In genomic region chr8:105596362-105597034, GRCm38 (mm10) we compare ENCODE assay signal across 8 mouse cellular contexts. TPM values are rescaled to one million over a fixed set of nuclear protein-coding genes. Genes with fewer than 3 reads are reported as not detected.
A peak's percentile ranks its signal among the peaks of the same experiment; 100 is the strongest.
DNase-seq lines count a peak whose midpoint lies in the region; ATAC-seq and TF ChIP-seq lines count a peak whose summit lies in the region.

No protein-coding gene starts in this region.

- H3K27ac ChIP-seq in forebrain, embryonic 15.5 days (replicated peaks) = no peak overlapping the region
- no peak overlapping the region for H3K27ac ChIP-seq in hindbrain, embryonic 11.5 days (ENCODE audit: low read depth, low read length)
- H3K27ac ChIP-seq in limb, embryonic 14.5 days (replicated peaks; ENCODE audit: low read depth, low read length) = no peak overlapping the region
- H3K27ac ChIP-seq in midbrain, embryonic 16.5 days (ENCODE audit: low read length) = no peak overlapping the region

- no peak overlapping the region for H3K4me3 ChIP-seq in forebrain, embryonic 15.5 days
- H3K4me3 ChIP-seq in hindbrain, embryonic 11.5 days (ENCODE audit: low read depth, low read length) = no peak overlapping the region
- no peak overlapping the region for H3K4me3 ChIP-seq in limb, embryonic 14.5 days (replicated peaks; ENCODE audit: low read length)
- H3K4me3 ChIP-seq in midbrain, embryonic 16.5 days (ENCODE audit: low read depth, low read length) = no peak overlapping the region

- H3K4me2 ChIP-seq in forebrain, embryonic 15.5 days (replicated peaks) = no peak overlapping the region; the same call in 1 of the 2 replicates
- no peak overlapping the region; the same call in 1 of the 2 replicates for H3K4me2 ChIP-seq in hindbrain, embryonic 11.5 days (replicated peaks; ENCODE audit: low read depth, low read length)
- 0 out of 2 replicates have a peak overlapping the region, but pooled peaks have one; percentile 4 for H3K4me2 ChIP-seq in limb, embryonic 14.5 days (replicated peaks; ENCODE audit: low read depth, low read length, severe bottlenecking)
- H3K4me2 ChIP-seq in midbrain, embryonic 16.5 days (ENCODE audit: low read length) = no peak overlapping the region

- no peaks in the 10 kb centered on the region for H3K27me3 ChIP-seq in forebrain, embryonic 15.5 days
- H3K27me3 ChIP-seq in hindbrain, embryonic 11.5 days (ENCODE audit: control insufficient read depth, insufficient read depth, low read length) = no peaks in the 10 kb centered on the region
- H3K27me3 ChIP-seq in limb, embryonic 14.5 days (ENCODE audit: control insufficient read depth, insufficient read depth, low read length) = no peaks in the 10 kb centered on the region
- no peaks in the 10 kb centered on the region for H3K27me3 ChIP-seq in midbrain, embryonic 16.5 days (ENCODE audit: control insufficient read depth, insufficient read depth, low read depth, low read length)

- no peaks in the 10 kb centered on the region for H3K36me3 ChIP-seq in forebrain, embryonic 15.5 days
- H3K36me3 ChIP-seq in hindbrain, embryonic 11.5 days (ENCODE audit: control insufficient read depth, insufficient read depth, low read length) = no peaks in the 10 kb centered on the region
- no peaks in the 10 kb centered on the region for H3K36me3 ChIP-seq in limb, embryonic 14.5 days (ENCODE audit: control insufficient read depth, insufficient read depth, low read length)
- H3K36me3 ChIP-seq in midbrain, embryonic 16.5 days (ENCODE audit: control insufficient read depth, insufficient read depth, low read length) = no peaks in the 10 kb centered on the region

- intact Hi-C loops in left cerebral cortex, postnatal 4 days (cut with DNase I) = no loop called here

- 2% methylated on average over 14 of the region's 14 CpGs for WGBS in forebrain, embryonic 15.5 days
- WGBS in hindbrain, embryonic 11.5 days = 7% methylated on average over 14 of the region's 14 CpGs
- WGBS in limb, embryonic 14.5 days = 9% methylated on average over 14 of the region's 14 CpGs
- 4% methylated on average over 14 of the region's 14 CpGs for WGBS in midbrain, embryonic 16.5 days

- no peaks in the 10 kb centered on the region for H3K9me3 ChIP-seq in forebrain, embryonic 15.5 days
- H3K9me3 ChIP-seq in hindbrain, embryonic 11.5 days (ENCODE audit: control insufficient read depth, low read length) = no peaks in the 10 kb centered on the region
- no peaks in the 10 kb centered on the region for H3K9me3 ChIP-seq in limb, embryonic 14.5 days (ENCODE audit: control insufficient read depth, low read length)
- H3K9me3 ChIP-seq in midbrain, embryonic 16.5 days (replicated peaks; ENCODE audit: control insufficient read depth, low read length, poor library complexity, severe bottlenecking) = no peaks in the 10 kb centered on the region

- no peak overlapping the region for H3K9ac ChIP-seq in forebrain, embryonic 15.5 days (replicated peaks)
- H3K9ac ChIP-seq in hindbrain, embryonic 11.5 days (ENCODE audit: low read depth, low read length) = no peak overlapping the region
- H3K9ac ChIP-seq in limb, embryonic 14.5 days (ENCODE audit: low read depth, low read length, severe bottlenecking) = no peak overlapping the region
- H3K9ac ChIP-seq in midbrain, embryonic 16.5 days (ENCODE audit: low read depth, low read length) = no peak overlapping the region

- no peak for TF ChIP-seq POLR2A in limb, embryonic 14.5 days (IDR thresholded peaks at IDR 0.05; ENCODE audit: borderline replicate concordance, extremely low read depth, insufficient read depth, insufficient read length)

- H3K4me1 ChIP-seq in forebrain, embryonic 15.5 days = peaks cover 5% of the 10 kb centered on the region; the same call in 1 of the 2 replicates
- no peaks in the 10 kb centered on the region for H3K4me1 ChIP-seq in hindbrain, embryonic 11.5 days (replicated peaks; ENCODE audit: control insufficient read depth, insufficient read depth, low read length)
- H3K4me1 ChIP-seq in limb, embryonic 14.5 days (ENCODE audit: control insufficient read depth, insufficient read depth, low read length) = peaks cover 13% of the 10 kb centered on the region
- no peaks in the 10 kb centered on the region; the same call in 1 of the 2 replicates for H3K4me1 ChIP-seq in midbrain, embryonic 16.5 days (ENCODE audit: control insufficient read depth, insufficient read depth, low read length)

- peak; percentile 45 for DNase-seq in left cerebral cortex, postnatal 4 days
- no peak for DNase-seq in left cerebral cortex, adult 8-10 months (ENCODE audit: low spot score in 2 of 2)
- DNase-seq in c-Kit-positive CD71-positive TER-119-positive erythroid progenitor cells, embryonic 14.5 days (ENCODE audit: low spot score) = peak; percentile 54
- peak; percentile 68 for DNase-seq in hindbrain, embryonic 11.5 days (ENCODE audit: low spot score)
- DNase-seq in limb, embryonic 14.5 days (ENCODE audit: low spot score) = no peak
- peak; percentile 79 for DNase-seq in testis, postnatal 10 days (ENCODE audit: low spot score)

- ATAC-seq in forebrain, embryonic 15.5 days (replicated peaks) = 0 out of 2 replicates have a peak, but pooled peaks have one; percentile 29
- ATAC-seq in hindbrain, embryonic 11.5 days (ENCODE audit: low FRiP score) = peak; percentile 69
- ATAC-seq in limb, embryonic 14.5 days (ENCODE audit: low FRiP score, low read depth) = 0 out of 2 replicates have a peak, but pooled peaks have one; percentile 31
- ATAC-seq in midbrain, embryonic 16.5 days = peak; percentile 42; the same call in 1 of the 2 replicates

RNA-seq across cellular contexts. Expression of gene Ripor1, which starts 8.6 kb away (rescaled TPM):
- total RNA-seq in left cerebral cortex, postnatal 4 days (2021) = 10 to 100 TPM; 70.0 to 70.6 TPM
- 10 to 100 TPM; 65.5 to 70.5 (median 67.3) TPM for total RNA-seq in left cerebral cortex, adult 8-10 months (2022)
- 26.5 and 29.0 TPM in 2 replicates for polyA plus RNA-seq in forebrain, embryonic 15.5 days (2015; fragmentation: Nextera tagmentation; extraction: Ambion mirVana)
- 11.8 and 12.4 TPM in 2 replicates for polyA plus RNA-seq in hindbrain, embryonic 11.5 days (2014; fragmentation: Nextera tagmentation; extraction: Ambion mirVana)
- polyA plus RNA-seq in limb, embryonic 14.5 days (2012; rRNA removed) = 25.0 and 34.3 TPM in 2 replicates
- polyA plus RNA-seq in limb, embryonic 14.5 days (2014; fragmentation: Nextera tagmentation; extraction: Ambion mirVana) = 18.7 and 22.1 TPM in 2 replicates
- polyA plus RNA-seq in midbrain, embryonic 16.5 days (2015; fragmentation: Nextera tagmentation; extraction: Ambion mirVana) = 33.8 and 35.2 TPM in 2 replicates

RNA-seq across cellular contexts. Expression of gene Atp6v0d1, which starts 30.7 kb away (rescaled TPM):
- 100 to 1,000 TPM; 255 to 260 TPM for total RNA-seq in left cerebral cortex, postnatal 4 days (2021)
- 100 to 1,000 TPM; 297 to 314 (median 303) TPM for total RNA-seq in left cerebral cortex, adult 8-10 months (2022)
- 184 and 193 TPM in 2 replicates for polyA plus RNA-seq in forebrain, embryonic 15.5 days (2015; fragmentation: Nextera tagmentation; extraction: Ambion mirVana)
- 141 and 155 TPM in 2 replicates for polyA plus RNA-seq in hindbrain, embryonic 11.5 days (2014; fragmentation: Nextera tagmentation; extraction: Ambion mirVana)
- 98.9 and 105 TPM in 2 replicates for polyA plus RNA-seq in limb, embryonic 14.5 days (2012; rRNA removed)
- 91.2 and 93.2 TPM in 2 replicates for polyA plus RNA-seq in limb, embryonic 14.5 days (2014; fragmentation: Nextera tagmentation; extraction: Ambion mirVana)
- 226 and 244 TPM in 2 replicates for polyA plus RNA-seq in midbrain, embryonic 16.5 days (2015; fragmentation: Nextera tagmentation; extraction: Ambion mirVana)

RNA-seq across cellular contexts. Expression of gene Ctcf, which starts 39.9 kb away (rescaled TPM):
- total RNA-seq in left cerebral cortex, postnatal 4 days (2021) = 10 to 100 TPM; 80.8 to 82.2 TPM
- total RNA-seq in left cerebral cortex, adult 8-10 months (2022) = 10 to 100 TPM; 65.3 to 80.8 (median 68.8) TPM
- 150 and 152 TPM in 2 replicates for polyA plus RNA-seq in forebrain, embryonic 15.5 days (2015; fragmentation: Nextera tagmentation; extraction: Ambion mirVana)
- 115 and 121 TPM in 2 replicates for polyA plus RNA-seq in hindbrain, embryonic 11.5 days (2014; fragmentation: Nextera tagmentation; extraction: Ambion mirVana)
- polyA plus RNA-seq in limb, embryonic 14.5 days (2012; rRNA removed) = 39.1 and 48.1 TPM in 2 replicates
- 97.8 and 107 TPM in 2 replicates for polyA plus RNA-seq in limb, embryonic 14.5 days (2014; fragmentation: Nextera tagmentation; extraction: Ambion mirVana)
- polyA plus RNA-seq in midbrain, embryonic 16.5 days (2015; fragmentation: Nextera tagmentation; extraction: Ambion mirVana) = 93.8 and 100 TPM in 2 replicates

RNA-seq across cellular contexts. Expression of gene Agrp, which starts 40.7 kb away (rescaled TPM):
- total RNA-seq in left cerebral cortex, postnatal 4 days (2021) = not detected
- total RNA-seq in left cerebral cortex, adult 8-10 months (2022) = not detected
- polyA plus RNA-seq in forebrain, embryonic 15.5 days (2015; fragmentation: Nextera tagmentation; extraction: Ambion mirVana) = 0.47 and 0.69 TPM in 2 replicates
- 0.68 and 2.1 TPM in 2 replicates for polyA plus RNA-seq in hindbrain, embryonic 11.5 days (2014; fragmentation: Nextera tagmentation; extraction: Ambion mirVana)
- polyA plus RNA-seq in limb, embryonic 14.5 days (2012; rRNA removed) = 1.0 and 1.7 TPM in 2 replicates
- polyA plus RNA-seq in limb, embryonic 14.5 days (2014; fragmentation: Nextera tagmentation; extraction: Ambion mirVana) = 2.5 and 2.6 TPM in 2 replicates
- 1.4 TPM in 2 replicates for polyA plus RNA-seq in midbrain, embryonic 16.5 days (2015; fragmentation: Nextera tagmentation; extraction: Ambion mirVana)

Comparison
In these comparisons a context has a peak if more than half of its experiments do, and no peak if none do; other contexts are left out.
1. DNase-seq: peak in left cerebral cortex, postnatal 4 days (single experiment), c-Kit-positive CD71-positive TER-119-positive erythroid progenitor cells, embryonic 14.5 days (single experiment), hindbrain, embryonic 11.5 days (single experiment) and testis, postnatal 10 days (single experiment); none in left cerebral cortex, adult 8-10 months (0 of 2) and limb, embryonic 14.5 days (single experiment).
2. Peak in every context shown above with its lines, with median percentiles within 50 percentile points of each other: ATAC-seq.